Mouse (Mus musculus): Measurements from ENCODE around the gene Krt82.

DNA sequence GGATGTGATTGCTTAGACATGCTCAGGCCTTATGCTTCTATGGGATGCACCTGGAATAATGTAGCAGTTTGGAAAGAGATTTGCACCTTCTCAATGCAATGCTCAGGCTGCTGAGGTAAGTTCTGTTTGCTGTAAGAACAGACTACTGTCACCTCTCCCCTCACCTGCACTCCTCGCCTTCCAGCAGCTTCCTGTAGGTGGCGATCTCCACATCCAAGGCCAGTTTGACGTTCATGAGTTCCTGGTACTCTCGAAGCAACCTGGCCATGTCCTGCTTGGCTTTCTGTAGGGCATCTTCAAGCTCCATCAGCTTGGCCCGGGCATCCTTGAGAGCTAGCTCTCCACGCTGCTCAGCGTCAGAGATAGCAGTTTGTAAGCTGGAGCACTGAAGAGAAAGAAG lies 17.3 kb upstream of the Krt82 start:
- TF ChIP-seq CTCF (IDR thresholded peaks at IDR 0.05; ENCODE audit: low read depth) (peak; percentile 61), EP300 (IDR thresholded peaks at IDR 0.05; ENCODE audit: low read depth) (no peak)

Data from liver, embryonic 14.5 days (tissue).